Mouse (Mus musculus): ENCODE measurements around the gene Elmo1.
A peak's percentile ranks its signal among the peaks of the same experiment; 100 is the strongest.

The Elmo1 gene

DNA sequence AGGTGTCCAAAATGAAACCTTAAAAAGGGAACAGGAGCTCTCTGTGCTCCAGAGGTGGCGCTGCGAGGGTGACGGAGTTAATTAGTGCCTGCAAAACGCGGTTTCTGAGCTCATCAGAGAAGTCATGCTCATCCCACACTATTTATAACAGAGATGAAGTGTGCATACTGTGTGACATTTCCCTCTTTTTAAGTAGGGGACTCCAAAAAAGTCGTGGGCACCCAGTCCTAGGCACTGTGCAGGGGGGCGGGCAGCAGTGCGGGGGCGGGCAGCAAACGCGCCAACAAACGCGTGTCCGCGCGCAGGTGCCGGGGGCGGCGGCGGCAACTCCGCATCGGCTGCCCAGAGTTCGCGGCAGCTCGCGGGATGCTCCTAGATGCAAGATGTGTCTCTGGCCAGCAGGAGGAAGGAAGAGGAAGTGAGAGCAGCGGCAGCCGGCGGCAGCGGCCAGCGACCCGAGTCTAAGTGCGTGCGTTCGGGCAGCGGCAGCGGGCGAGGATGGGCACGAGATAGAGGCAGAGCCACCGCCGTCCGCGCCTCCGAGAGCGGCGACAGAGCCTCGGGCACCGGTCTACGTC, at the start of gene Elmo1:
TSS of gene Elmo1 (plus strand) at position 464 of the 578 bp plus-strand sequence.
- peak; percentile 54 for ATAC-seq (ENCODE audit: insufficient number of reproducible peaks, low FRiP score, low TSS enrichment)

DNA sequence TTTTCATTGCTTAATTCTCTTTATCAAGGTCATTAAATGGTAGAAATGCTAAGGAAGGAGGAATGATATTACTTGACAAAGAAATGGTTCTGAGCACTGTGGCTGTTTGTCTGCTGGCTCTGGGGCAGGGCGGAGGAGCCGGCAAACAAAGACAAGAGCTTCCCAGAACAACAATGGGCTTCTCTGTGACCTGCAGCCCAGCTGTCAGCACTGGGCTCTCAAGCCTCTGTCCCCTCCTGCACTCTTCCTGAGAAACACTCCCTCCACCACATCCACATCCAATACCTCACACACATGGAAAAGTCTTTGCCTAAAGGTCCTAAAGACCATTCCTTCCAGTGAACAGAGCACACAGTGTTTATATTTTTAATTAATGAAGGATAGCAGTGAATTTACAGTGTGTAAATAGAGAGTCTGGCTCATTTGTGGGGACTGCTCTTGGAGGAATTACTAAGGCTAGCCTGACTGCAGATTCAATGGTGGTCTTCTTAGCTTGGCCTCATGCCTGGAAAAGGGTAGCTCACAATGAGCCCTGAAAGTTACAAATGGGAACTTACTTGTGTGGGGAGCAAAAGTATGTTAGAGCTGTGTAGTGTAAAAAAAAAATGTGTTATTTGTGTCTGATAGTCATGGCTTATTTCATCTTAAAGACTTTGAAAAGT, 49.1 kb upstream of the Elmo1 start:
- ATAC-seq (ENCODE audit: insufficient number of reproducible peaks, low FRiP score, low TSS enrichment) = 0 out of 2 replicates have a peak, but pooled peaks have one; percentile 16

DNA sequence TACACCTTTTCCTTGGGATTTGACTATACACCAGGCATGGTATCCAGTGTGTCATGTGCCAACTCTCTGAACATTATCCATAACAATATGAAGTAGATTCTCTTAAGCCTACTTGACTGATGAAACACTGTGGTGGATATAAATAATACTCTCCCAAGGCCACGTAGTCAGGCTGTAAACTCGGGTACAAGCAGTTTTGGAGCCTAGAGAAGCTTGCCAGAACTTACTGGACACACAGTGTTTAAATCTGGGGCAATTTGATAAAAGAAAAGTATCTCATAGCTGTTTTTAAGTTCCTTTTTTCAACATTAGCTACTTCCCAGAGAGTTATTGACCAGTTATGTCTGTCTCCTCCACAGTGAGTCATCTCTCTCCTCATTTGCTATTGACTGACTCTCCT, 47.5 kb upstream of the Elmo1 start:
- ATAC-seq (ENCODE audit: insufficient number of reproducible peaks, low FRiP score, low TSS enrichment) = no peak

DNA sequence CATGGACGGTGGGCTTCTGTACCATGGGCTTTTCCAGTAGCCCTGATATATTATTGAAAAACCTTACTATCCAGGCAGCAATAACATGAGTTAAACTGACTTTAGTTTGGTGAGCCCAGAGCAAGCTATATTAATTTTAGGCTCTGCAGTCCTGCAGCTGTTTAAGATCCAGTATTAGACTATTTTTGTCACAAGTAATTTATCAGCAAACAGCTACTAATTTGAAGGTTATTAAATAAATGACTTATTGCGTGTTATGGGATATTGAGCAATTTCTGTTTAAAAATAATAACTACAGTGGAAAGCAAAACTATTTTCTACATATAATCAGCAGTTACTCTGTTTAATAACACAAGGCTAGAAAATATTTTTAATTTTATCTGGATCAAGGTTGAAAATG, 45.0 kb upstream of the Elmo1 start:
- no peak for ATAC-seq (ENCODE audit: insufficient number of reproducible peaks, low FRiP score, low TSS enrichment)

DNA sequence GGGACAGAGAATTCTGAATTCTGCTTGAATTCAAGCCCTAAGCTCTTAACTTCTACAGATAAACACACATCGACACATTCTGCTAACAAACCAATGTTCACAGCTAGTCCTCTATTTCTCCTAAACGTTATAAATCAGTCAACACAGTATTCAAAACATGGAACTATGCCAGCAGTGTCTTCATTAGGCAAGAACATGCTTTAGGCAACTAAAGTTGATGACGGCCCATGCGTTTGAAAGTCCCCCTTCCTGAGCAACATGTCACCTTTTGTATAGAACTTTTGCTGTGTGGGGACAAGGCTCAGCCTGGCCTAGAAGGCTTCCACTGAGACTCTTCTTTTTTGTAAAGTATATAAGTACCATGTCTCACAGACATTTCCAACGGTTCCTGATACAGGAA, 44.6 kb upstream of the Elmo1 start:
- no peak for ATAC-seq (ENCODE audit: insufficient number of reproducible peaks, low FRiP score, low TSS enrichment)

DNA sequence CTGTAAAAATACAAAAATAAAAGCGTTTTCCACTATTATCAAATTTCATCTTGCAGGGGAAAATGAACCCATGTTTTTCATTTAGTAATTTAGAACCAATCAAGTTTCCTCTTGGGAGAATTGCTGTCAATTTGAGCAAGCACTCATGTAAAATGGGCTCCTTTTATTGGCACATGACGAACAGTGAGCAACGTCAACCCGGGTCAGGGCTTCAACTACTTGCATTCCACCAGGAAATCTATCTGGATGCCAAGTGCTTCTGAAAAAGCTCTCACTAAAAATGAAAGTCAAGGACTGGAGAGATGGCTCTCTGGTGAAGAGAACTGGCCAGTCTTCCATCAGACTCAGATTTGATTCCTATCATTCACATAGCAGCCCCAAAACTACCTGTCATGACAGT, 44.0 kb upstream of the Elmo1 start:
- ATAC-seq (ENCODE audit: insufficient number of reproducible peaks, low FRiP score, low TSS enrichment) = no peak

DNA sequence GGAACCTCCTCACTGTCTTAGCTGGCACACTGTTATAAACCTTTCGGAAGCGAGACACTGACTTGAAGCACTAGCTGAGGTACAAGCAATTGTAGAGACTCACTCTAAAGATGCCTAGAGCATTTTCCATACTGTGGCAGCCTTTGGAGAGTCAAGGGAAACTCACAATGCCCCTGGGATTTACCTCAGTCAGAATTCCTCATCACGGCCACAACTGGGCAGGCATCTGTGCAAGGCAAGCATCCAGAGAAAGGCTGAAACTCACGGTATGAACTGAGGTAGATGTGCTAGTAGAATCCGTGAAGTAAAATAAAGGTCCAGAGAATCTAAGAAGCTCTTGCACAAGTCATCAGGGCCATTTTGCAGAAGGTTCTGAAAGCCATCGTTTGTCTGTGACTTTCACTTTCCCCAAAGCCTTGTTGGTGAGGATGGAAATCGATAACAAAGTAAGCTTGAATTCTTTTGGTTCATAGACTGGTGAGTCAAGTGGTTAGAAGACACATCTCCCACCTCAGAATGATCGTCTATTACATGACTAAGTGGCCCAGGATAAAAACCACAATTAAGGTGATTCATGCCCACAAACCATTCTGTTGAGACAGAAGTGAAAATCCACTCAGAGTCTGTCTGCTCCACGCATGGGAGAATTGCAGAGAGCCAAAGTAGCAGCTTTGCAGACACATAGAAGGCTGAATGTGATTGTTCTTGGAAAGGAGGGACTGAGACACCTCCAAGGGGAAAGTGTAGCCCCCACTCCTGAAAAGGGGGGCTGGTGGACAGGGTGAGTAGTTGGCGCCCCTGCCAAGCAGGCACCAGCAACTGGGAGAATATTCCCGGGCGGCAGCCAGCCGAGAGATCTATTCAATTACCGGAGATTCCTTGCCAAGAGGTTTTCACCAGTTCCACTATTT, 42.2 kb upstream of the Elmo1 start:
- no peak for ATAC-seq (ENCODE audit: insufficient number of reproducible peaks, low FRiP score, low TSS enrichment)

DNA sequence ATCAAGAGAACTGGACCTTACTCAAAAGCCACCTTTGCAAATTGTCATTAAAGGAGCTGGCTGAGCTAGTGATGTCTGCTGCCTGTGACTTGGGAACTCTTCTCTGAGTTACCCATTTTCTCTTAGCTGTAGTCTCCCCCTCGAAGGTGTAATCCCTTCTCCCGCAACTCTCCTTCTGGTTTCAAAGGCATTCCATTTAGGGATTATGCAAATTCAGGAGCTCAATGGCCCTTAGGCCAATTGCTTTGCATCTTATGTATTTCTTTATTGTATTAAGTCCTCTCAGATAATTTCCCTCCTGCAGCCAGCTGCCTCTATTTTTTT, 41.6 kb upstream of the Elmo1 start:
- ATAC-seq (ENCODE audit: insufficient number of reproducible peaks, low FRiP score, low TSS enrichment) = no peak

DNA sequence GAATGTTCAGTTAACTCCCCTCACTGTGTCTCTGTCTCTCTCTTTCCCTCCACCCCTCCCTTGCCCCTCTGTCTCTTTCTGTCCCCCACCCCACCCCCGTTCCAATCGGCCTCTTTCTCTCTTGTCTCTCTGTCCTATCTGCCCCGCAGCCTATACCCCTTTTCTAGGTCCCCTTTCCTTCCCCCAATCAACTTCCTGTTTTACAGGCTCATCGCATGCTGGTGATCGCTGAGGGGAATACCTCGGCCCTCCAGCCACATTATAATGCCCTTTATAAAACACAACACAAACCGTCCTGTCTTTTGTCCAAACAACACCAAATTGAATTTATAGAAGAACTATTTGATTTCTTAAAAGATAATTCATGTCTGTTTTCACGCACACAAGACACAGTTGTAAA, 40.7 kb upstream of the Elmo1 start:
- no peak for ATAC-seq (ENCODE audit: insufficient number of reproducible peaks, low FRiP score, low TSS enrichment)

DNA sequence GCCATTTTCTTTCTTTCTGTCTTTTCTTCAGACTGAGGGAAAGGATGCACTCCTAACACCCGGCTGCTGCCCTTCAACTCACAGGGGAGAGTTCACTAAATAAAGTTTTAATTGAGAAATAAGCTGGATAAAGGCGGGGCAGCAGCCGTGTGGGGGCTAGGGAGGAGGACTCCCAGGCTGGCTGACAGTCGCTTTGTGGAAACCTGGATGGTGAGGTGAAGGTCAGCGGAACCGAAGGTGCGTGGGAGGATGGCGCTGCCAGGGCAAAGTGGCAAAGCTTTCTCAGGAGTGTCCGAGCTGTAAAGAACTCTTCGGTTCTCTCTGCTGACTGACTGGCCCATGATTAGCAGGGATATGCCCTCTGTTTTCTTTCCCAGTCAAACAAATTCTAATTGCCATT, 40.2 kb upstream of the Elmo1 start:
- no peak for ATAC-seq (ENCODE audit: insufficient number of reproducible peaks, low FRiP score, low TSS enrichment)

DNA sequence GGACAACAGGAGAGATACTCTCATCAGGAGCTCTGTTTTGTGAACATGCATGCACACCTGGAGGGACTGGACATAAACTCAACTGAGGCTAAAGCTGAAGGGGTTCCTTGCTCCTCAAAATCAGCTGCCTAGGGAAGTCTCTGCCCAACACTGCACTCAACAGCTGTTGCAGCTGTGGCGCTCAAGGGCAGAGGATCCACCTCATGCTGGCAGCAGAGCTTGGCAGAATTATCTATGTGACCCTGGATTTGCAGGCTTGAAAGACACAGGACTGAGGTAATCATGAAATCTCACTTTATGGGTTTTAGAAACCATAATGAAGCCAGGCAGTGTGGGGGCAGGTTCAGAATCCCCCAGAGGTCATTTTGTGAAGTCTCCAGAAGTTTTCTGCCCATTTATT, 32.5 kb upstream of the Elmo1 start:
- ATAC-seq (ENCODE audit: insufficient number of reproducible peaks, low FRiP score, low TSS enrichment) = no peak

DNA sequence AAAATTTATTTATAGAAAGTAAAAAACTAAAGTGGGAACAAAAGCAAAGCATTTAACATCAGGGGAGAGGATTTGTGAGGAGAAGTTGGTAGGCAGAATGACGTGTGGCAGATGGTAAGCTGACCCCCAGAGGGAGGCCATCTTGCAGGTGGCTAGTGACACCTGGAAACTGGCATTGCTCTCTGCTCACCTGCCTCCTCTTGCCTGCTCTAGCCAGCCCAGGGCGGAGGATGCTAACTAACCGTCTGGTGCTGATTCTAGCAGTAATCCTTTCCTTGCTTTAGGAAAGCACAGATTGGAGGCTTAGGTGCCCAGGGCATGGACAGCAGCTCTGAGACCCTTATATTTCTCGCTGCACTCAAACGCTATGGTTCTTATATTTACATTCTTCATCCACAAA, 29.4 kb upstream of the Elmo1 start:
- no peak for ATAC-seq (ENCODE audit: insufficient number of reproducible peaks, low FRiP score, low TSS enrichment)

DNA sequence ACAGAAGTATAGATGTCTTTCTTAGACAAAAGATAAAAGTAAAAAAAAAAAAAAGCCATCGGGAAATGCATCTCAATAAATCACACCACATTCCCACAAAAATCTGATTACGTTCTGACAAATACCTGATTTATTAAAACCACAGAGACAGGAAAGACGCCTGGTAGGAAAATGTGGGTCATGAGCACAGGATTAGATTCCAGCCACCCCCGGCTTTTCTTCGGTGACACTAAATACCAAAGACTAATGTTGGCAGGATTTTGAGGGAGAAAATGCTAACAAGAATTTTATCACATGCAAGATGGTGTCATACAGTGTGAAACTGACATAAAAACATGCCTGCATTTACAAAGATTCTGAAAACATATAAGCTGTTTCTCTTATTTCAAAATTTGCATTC, 27.1 kb upstream of the Elmo1 start:
- no peak for ATAC-seq (ENCODE audit: insufficient number of reproducible peaks, low FRiP score, low TSS enrichment)

DNA sequence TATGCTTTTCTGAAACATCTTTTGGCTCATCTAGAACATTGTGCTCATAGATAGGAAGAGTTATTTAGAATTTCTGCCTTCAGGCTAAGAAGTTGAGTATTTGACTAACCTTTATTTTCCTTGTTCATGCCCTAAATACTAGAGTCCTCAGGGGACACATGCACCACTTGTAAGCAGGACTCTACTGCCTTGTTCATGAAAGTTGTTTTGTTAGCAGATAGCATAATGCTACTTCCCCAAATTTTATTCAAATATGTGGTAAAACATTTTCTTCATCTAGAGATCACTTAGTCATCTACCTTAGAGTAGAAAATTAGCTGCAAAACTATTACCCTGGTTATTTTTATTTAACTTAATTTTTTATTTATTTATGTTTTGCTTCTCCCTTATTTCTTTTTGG, 18.4 kb upstream of the Elmo1 start:
- ATAC-seq (ENCODE audit: insufficient number of reproducible peaks, low FRiP score, low TSS enrichment) = no peak

DNA sequence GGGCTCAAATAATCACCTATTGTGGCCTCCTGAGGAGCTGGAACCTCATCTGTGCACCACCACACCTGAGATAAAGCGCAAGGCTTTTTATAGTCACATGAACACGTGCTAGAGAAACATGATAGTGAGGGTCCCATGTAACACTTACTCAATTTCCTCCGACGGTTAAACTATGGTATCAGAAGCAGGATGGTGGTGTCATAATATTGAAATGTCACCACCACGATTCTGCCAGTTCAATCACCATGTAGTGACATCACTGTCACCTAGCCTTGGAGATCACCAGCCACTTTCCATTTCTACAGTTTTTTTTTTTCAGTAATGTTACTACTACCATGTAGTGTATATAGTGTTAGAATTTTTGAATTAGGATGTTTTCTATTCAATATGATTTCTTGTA, 17.4 kb upstream of the Elmo1 start:
- no peak for ATAC-seq (ENCODE audit: insufficient number of reproducible peaks, low FRiP score, low TSS enrichment)

DNA sequence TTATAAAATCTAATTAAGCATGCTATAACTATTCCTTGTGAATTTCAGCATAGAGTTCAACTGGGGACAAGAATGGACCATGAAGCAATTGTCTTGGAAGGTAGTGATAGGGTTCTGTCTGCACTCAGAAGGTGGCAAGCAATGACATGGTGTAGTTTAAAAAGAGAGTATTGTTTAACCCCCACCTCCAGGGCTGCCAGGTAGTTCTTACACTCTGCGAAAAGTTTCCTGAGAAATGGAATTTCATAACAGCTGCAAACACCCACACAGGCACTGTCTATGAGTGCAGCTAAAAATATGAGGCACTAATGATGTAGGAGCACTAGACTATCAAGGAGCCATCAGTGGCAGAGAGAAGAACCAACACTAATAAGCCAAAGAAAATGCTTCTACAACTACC, 13.9 kb upstream of the Elmo1 start:
- no peak for ATAC-seq (ENCODE audit: insufficient number of reproducible peaks, low FRiP score, low TSS enrichment)

DNA sequence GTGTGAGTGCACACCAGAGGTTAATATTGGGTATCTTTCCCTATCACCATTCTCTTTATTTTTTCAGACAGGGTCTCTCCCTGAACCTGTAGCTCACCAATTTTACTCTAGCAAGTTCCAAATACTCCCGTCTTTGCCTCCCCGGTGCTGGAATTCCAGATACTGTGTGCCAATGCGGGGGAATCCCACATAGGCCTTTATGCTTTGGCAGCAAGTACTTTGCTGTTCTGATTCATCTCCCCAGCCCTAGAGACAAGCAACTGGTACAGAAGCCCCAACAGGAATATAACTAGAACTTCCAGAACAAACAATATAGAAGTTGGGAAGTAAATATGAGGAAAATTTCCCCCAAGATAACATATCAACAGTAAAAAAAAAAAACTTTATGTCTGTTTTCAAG, 13.2 kb upstream of the Elmo1 start:
- no peak for ATAC-seq (ENCODE audit: insufficient number of reproducible peaks, low FRiP score, low TSS enrichment)

DNA sequence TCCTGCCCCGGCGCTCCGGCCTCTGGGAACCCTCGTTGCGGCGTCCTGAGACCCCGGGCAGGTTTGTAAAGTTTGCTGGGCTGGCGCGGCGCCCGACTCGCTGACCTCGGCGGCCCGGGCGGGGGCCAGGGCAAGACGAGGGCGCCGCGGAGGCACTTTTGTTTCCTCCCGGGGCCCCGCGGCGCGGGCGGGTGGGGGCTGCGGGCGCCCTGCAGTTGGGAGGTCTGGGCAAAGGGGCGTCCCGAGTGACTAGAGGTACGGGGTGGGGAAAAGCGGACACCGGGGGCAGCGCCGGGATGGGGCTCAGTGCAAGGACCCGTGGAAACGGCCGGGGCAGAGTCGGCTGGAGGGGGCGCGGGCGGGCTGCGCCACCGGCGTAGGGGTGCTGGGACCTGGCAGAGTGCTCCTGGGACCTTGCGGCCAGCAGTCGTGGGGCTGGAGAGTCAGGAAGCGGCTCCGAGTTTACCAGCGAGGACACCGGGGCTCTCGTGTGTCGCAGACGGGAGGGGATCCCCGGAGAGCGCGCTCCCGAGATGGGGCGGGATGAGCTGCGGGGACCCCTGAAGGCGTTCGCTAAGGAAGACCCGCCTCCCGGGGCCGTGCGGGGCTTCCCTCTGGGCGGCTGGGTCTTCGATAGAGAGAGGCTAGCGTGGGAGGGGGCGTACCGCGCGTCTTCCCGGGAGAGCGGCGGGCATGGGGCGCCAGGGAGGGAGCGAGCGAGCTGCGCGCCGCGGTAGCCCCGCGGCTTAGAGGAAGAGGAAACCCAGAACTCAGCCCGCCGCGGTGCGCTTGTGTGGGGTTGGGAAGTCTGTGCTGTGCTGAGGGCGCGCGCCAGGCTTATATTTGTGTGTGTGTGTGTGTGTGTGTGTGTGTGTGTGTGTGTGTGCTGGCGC, 561 bp downstream of the Elmo1 start:
- ATAC-seq (ENCODE audit: insufficient number of reproducible peaks, low FRiP score, low TSS enrichment) = peak; percentile 49

DNA sequence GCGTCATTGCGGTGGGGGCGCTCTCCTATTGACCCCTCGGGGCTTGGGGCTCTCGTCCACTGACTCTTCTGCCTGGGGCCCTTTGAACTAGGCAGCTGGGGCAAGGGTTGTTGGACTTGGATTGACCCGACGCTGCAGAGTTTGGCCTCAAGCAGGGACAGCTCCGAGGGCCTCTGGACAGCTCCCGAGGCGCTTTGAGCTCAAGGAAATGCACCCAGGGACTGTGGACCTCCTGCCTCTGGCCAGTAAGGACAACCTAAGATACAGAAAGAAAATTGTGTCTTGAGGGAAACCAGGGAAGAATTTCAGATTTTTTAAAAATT, 1.2 kb downstream of the Elmo1 start:
- no peak for ATAC-seq (ENCODE audit: insufficient number of reproducible peaks, low FRiP score, low TSS enrichment)

DNA sequence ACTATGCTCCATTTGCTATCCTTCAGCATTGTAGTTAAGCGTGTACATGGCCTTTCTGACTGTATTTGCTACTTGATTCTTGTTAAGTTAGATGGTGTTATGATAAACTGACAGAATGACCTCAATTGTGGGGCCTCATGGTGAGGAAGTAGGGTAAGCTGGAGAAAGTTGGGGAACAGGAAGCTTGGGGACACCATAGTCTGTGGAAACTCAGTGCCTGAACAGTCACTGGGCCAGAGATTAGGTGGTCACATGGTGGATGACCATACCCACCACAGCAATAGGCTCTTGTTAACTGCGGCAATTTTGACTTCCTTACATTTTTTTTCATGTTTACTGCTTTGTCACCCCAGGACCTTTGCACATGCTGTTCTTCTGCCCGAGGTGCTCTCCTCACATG, 1.9 kb downstream of the Elmo1 start:
- no peak for ATAC-seq (ENCODE audit: insufficient number of reproducible peaks, low FRiP score, low TSS enrichment)
